Mouse (Mus musculus) urinary bladder, postnatal 0 days (tissue): ENCODE data around the gene Gm11564. TPM values are rescaled to one million over a fixed set of nuclear protein-coding genes. Genes with fewer than 3 reads are reported as not detected.

Experiments
- polyA plus RNA-seq: library from polyadenylated mRNA; unstranded; fragments of >200 nt; fragmentation: Nextera tagmentation; extraction: Ambion mirVana; gene quantifications from 2 replicates; pipeline ENCODE4 v1.2.1, GENCODE M21; 2015

The Gm11564 gene
- polyA plus RNA-seq, result not detected in 2 replicates

GRCm38 (mm10) chr11:99815566-99815965 is at the start of gene Gm11564:
Gene Gm11564 (minus strand): TSS chr11:99815666.

GRCm38 (mm10) chr11:99864176-99864575 is 48.7 kb upstream of the Gm11564 start, which contains the start of gene Gm11559:
Gene Gm11559 (plus strand): TSS chr11:99864476.

DNA sequence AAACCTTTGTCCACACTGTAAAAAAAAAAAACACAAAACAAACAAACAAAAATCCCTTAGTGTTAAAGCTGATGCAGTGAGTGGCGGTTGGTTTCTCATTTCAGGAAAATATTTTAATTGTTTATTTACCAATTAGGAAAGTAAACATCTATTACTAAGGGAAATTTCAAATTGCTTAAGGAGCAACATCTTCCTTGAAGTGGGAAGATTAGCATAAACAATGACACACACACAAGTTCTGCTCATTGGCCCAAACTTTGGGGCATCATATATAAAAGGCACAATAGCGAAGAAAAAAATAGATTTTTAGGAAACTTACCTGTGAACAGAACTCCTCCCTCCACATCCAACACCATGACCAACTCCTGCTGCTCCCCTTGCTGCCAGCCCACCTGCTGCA is 42.2 kb upstream of the Gm11564 start, which contains the start of gene Gm11568:
TSS of gene Gm11568 (plus strand) at position 301 of the 400 bp plus-strand sequence.

DNA sequence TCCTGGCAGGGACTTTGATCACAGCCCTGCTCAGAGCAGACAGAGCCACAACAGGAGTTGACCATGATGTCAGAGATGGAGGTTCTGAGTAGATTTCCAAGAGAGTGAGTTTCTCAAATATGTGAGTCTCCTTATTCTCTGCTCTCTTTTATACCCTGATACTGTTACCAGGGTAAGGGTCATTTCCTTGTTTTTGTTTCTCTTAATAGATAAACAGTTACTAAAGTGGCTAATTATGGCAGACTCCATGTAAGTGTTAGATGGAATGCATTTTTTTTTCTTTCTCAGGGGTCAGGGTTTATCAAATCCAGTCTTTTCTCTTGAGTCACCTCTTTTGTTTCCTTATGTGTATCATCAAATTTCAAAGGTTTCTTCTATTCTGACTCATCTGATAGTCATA is 36.0 kb upstream of the Gm11564 start, which contains the start of gene Krtap4-16:
TSS of gene Krtap4-16 (minus strand) at position 101 of the 400 bp plus-strand sequence.

DNA sequence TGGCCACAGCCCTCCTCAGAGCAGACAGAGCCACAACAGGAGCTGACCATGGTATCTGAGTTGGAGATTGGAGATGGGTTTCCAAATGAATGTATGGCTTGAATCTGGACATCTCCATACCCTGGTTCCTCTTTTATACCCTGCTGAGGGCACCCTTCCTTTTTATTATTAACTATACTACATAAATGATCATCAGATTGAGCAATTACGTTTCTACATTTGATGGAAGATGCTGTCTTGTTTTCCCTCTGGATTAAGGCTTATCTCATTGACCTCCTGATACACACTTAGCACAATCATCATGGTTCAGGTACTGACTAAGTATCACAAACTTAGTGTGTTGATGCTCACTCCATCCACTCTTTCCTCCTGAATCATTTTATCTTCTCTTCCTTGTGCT is 22.5 kb upstream of the Gm11564 start, which contains the start of gene 2300003K06Rik:
TSS of gene 2300003K06Rik (minus strand) at position 101 of the 400 bp plus-strand sequence.

GRCm38 (mm10) chr11:99809792-99810191 is 5.7 kb downstream of the Gm11564 start, which contains the start of gene Krtap4-13:
Gene Krtap4-13 (minus strand): TSS chr11:99809892.

DNA sequence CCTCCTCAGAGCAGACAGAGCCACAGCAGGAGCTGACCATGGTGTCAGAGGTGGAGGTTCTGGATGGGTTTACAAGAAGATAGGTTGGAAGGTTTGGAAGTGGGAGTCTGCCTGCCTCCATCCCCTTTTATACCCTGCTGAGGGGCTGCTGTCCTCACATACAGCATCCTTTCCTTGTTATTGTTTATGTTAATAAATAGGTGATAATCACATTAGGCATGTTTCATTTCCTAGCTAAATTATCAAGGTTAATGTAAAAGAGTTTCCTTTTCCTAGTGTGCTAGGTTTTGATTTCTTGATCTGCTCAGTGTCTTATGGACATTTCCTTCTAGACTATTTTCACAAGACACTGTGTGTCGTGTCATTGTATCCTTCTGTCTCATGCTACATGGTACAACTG is 11.1 kb downstream of the Gm11564 start, which contains the start of gene Gm11554:
TSS of gene Gm11554 (minus strand) at position 101 of the 400 bp plus-strand sequence.

GRCm38 (mm10) chr11:99798832-99799231 is 16.6 kb downstream of the Gm11564 start, which contains the start of gene Gm11569:
Gene Gm11569 (minus strand): TSS chr11:99798932.

GRCm38 (mm10) chr11:99793367-99793766 is 22.1 kb downstream of the Gm11564 start, which contains the start of gene Gm11596:
Gene Gm11596 (minus strand): TSS chr11:99793467.

DNA sequence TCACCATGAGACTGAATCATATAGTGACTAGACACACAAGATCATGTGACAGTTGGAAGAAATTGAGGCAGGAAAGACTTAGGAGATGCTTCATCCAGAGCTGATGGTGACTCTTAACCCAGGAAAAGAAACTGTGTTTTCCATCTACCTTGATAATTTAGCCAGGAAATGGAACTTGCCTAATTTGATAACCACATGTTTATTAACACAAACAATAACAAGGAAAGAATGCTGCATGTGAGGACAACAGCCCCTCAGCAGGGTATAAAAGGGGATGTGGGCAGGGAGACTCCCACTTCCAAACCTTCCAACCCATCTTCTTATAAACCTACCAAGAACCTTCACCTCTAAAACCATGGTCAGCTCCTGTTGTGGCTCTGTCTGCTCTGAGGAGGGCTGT is 30.6 kb downstream of the Gm11564 start, which contains the start of gene Krtap4-9:
TSS of gene Krtap4-9 (plus strand) at position 301 of the 400 bp plus-strand sequence.

GRCm38 (mm10) chr11:99780604-99781003 is 34.9 kb downstream of the Gm11564 start, which contains the start of gene Krtap4-8:
Gene Krtap4-8 (minus strand): TSS chr11:99780704.

DNA sequence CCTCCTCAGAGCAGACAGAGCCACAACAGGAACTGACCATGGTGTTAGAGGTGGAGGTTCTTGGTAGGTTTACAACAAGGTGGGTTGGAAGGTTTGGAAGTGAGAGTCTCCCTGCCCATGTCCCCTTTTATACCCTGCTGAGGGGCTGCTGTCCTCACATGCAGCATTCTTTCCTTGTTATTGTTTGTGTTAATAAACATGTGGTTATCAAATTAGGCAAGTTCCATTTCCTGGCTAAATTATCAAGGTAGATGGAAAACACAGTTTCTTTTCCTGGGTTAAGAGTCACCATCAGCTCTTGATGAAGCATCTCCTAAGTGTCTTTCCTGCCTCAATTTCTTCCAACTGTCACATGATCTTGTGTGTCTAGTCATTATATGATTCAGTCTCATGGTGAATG is 42.7 kb downstream of the Gm11564 start, which contains the start of gene Gm11595:
TSS of gene Gm11595 (minus strand) at position 101 of the 400 bp plus-strand sequence.

Other genes with a start within 250 kb of the Gm11564 start
- not detected in 2 replicates for gene Krtap3-1, start 249.0 kb downstream of the Gm11564 start, polyA plus RNA-seq
- gene Krtap1-5, start 234.7 kb downstream of the Gm11564 start, polyA plus RNA-seq, result 0.12 TPM in 1 of 2 replicates, not detected in the other
- gene Krtap1-4, start 232.0 kb downstream of the Gm11564 start, polyA plus RNA-seq, result not detected in 2 replicates
- not detected in 2 replicates for gene Krtap1-3, start 224.3 kb downstream of the Gm11564 start, polyA plus RNA-seq
- not detected in 2 replicates for gene Krtap9-3, start 217.6 kb downstream of the Gm11564 start, polyA plus RNA-seq
- not detected in 2 replicates for gene Gm11938, start 212.4 kb downstream of the Gm11564 start, polyA plus RNA-seq
- gene Gm11937, start 205.5 kb downstream of the Gm11564 start, polyA plus RNA-seq, result not detected in 2 replicates
- gene Krtap2-4, start 200.8 kb downstream of the Gm11564 start, polyA plus RNA-seq, result not detected in 2 replicates
- gene Gm11562, start 195.2 kb downstream of the Gm11564 start, polyA plus RNA-seq, result not detected in 2 replicates
- not detected in 2 replicates for gene Krtap4-1, start 187.4 kb downstream of the Gm11564 start, polyA plus RNA-seq
- gene Krtap4-2, start 180.6 kb downstream of the Gm11564 start, polyA plus RNA-seq, result not detected in 2 replicates
- not detected in 2 replicates for gene Krtap4-7, start 171.6 kb downstream of the Gm11564 start, polyA plus RNA-seq
- gene Gm11555, start 165.4 kb downstream of the Gm11564 start, polyA plus RNA-seq, result not detected in 2 replicates
- not detected in 2 replicates for gene Gm11563, start 156.7 kb downstream of the Gm11564 start, polyA plus RNA-seq
- gene Krtap4-6, start 149.7 kb downstream of the Gm11564 start, polyA plus RNA-seq, result not detected in 2 replicates
- gene Gm14190, start 124.9 kb downstream of the Gm11564 start, polyA plus RNA-seq, result not detected in 2 replicates
- gene Gm14180, start 81.4 kb downstream of the Gm11564 start, polyA plus RNA-seq, result not detected in 2 replicates
- not detected in 2 replicates for gene Gm11595, start 42.8 kb downstream of the Gm11564 start, polyA plus RNA-seq
- not detected in 2 replicates for gene Krtap4-8, start 35.0 kb downstream of the Gm11564 start, polyA plus RNA-seq
- not detected in 2 replicates for gene Krtap4-9, start 30.5 kb downstream of the Gm11564 start, polyA plus RNA-seq
- gene Gm11596, start 22.2 kb downstream of the Gm11564 start, polyA plus RNA-seq, result not detected in 2 replicates
- gene Gm11569, start 16.7 kb downstream of the Gm11564 start, polyA plus RNA-seq, result not detected in 2 replicates
- not detected in 2 replicates for gene Gm11554, start 11.2 kb downstream of the Gm11564 start, polyA plus RNA-seq
- gene Krtap4-13, start 5.8 kb downstream of the Gm11564 start, polyA plus RNA-seq, result not detected in 2 replicates
- gene 2300003K06Rik, start 22.4 kb upstream of the Gm11564 start, polyA plus RNA-seq, result not detected in 2 replicates
- not detected in 2 replicates for gene Krtap4-16, start 35.9 kb upstream of the Gm11564 start, polyA plus RNA-seq
- not detected in 2 replicates for gene Gm11568, start 42.3 kb upstream of the Gm11564 start, polyA plus RNA-seq
- gene Gm11559, start 48.8 kb upstream of the Gm11564 start, polyA plus RNA-seq, result not detected in 2 replicates
- not detected in 2 replicates for gene Krtap9-1, start 57.7 kb upstream of the Gm11564 start, polyA plus RNA-seq
- gene Gm11567, start 63.5 kb upstream of the Gm11564 start, polyA plus RNA-seq, result not detected in 2 replicates
- gene Krtap31-1, start 92.3 kb upstream of the Gm11564 start, polyA plus RNA-seq, result not detected in 2 replicates
- not detected in 2 replicates for gene Gm11565, start 99.1 kb upstream of the Gm11564 start, polyA plus RNA-seq
- not detected in 2 replicates for gene Krtap31-2, start 120.6 kb upstream of the Gm11564 start, polyA plus RNA-seq
- not detected in 2 replicates for gene Krtap9-5, start 132.8 kb upstream of the Gm11564 start, polyA plus RNA-seq
- not detected in 2 replicates for gene Krtap29-1, start 163.4 kb upstream of the Gm11564 start, polyA plus RNA-seq
- gene Krtap16-1, start 170.9 kb upstream of the Gm11564 start, polyA plus RNA-seq, result not detected in 2 replicates
- not detected in 2 replicates for gene Krtap17-1, start 178.3 kb upstream of the Gm11564 start, polyA plus RNA-seq
- gene Krt33a, start 200.5 kb upstream of the Gm11564 start, polyA plus RNA-seq, result 0.12 TPM in 1 of 2 replicates, not detected in the other
- 0.07 TPM in 1 of 2 replicates, not detected in the other for gene Krt33b, start 214.2 kb upstream of the Gm11564 start, polyA plus RNA-seq
- not detected in 2 replicates for gene Krt34, start 225.9 kb upstream of the Gm11564 start, polyA plus RNA-seq
- gene Krt31, start 234.9 kb upstream of the Gm11564 start, polyA plus RNA-seq, result not detected in 2 replicates